Mouse (Mus musculus): ENCODE measurements around the gene Map3k6.

DNA sequence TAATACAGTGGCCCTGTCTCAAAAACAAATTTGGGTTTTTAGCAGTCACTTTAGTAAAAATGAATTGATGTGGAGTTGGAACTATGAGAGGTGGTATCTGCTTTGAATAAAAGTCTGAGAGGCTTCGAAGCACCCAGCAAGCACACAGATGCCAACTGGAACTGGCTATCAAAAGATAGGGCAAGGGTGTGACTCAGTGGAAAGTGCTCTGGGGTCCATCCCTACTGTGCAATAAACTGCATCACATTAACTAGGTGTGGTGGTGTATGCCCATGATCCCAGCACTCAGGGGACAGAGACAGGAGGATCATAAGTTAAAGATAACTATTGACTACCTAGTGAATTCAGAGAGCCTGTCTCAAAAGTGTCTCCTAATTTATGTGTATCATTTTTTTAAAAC, 50.6 kb downstream of the Map3k6 start:
- TF ChIP-seq CTCF (IDR thresholded peaks at IDR 0.05) (no peak), POLR2A (IDR thresholded peaks at IDR 0.05; ENCODE audit: insufficient read depth, low read depth, low read length) (no peak), EP300 (IDR thresholded peaks at IDR 0.05; ENCODE audit: insufficient read depth, low read depth, low read length) (no peak)

Measured in heart, adult 2 months (tissue).